Mouse (Mus musculus) hindbrain, embryonic 16.5 days (tissue): ENCODE data around the gene Tcf20. TPM values are rescaled to one million over a fixed set of nuclear protein-coding genes. Genes with fewer than 3 reads are reported as not detected.

Experiments used
- ATAC-seq: fragments of 200-750 bp; cut with Nextera tagmentation; 2 replicates; pipeline ENCODE4 v1.8.0; 2017; ENCODE audit warnings: moderate TSS enrichment, moderate library complexity
- H3K27ac ChIP-seq: fragments of 300-500 bp; sonication (generic); 2 replicates; pipeline ENCODE4 v1.5.1; 2014; ENCODE audit warnings: low read depth, mild to moderate bottlenecking, control low read depth, low read length, moderate library complexity
- H3K27me3 ChIP-seq: fragments of 300-500 bp; sonication (generic); replicated peaks from 2 replicates; pipeline ENCODE4 v1.6.1; 2014; ENCODE audit warnings: low read length; ENCODE audit not compliant: control insufficient read depth, insufficient read depth
- H3K36me3 ChIP-seq: fragments of 300-500 bp; sonication (generic); 2 replicates; pipeline ENCODE4 v1.6.1; 2014; ENCODE audit warnings: mild to moderate bottlenecking, low read length, moderate library complexity, mixed read lengths; ENCODE audit not compliant: control insufficient read depth, insufficient read depth
- H3K4me1 ChIP-seq: fragments of 300-500 bp; sonication (generic); 2 replicates; pipeline ENCODE4 v1.6.1; 2014; ENCODE audit warnings: low read depth, low read length; ENCODE audit not compliant: control insufficient read depth, insufficient read depth
- H3K4me2 ChIP-seq: fragments of 300-500 bp; sonication (generic); 2 replicates; pipeline ENCODE4 v1.6.1; 2014; ENCODE audit warnings: mild to moderate bottlenecking, low read length, control low read depth, moderate library complexity
- H3K4me3 ChIP-seq: fragments of 300-500 bp; sonication (generic); 2 replicates; pipeline ENCODE4 v1.5.1; 2014; ENCODE audit warnings: mild to moderate bottlenecking, low read length, control low read depth, moderate library complexity
- H3K9ac ChIP-seq: fragments of 300-500 bp; sonication (generic); 2 replicates; pipeline ENCODE4 v1.6.1; 2014; ENCODE audit warnings: low read depth, mild to moderate bottlenecking, control low read depth, low read length, moderate library complexity
- H3K9me3 ChIP-seq: fragments of 300-500 bp; sonication (generic); 2 replicates; pipeline ENCODE4 v1.6.1; 2014; ENCODE audit warnings: mild to moderate bottlenecking, low read length, moderate library complexity; ENCODE audit not compliant: control insufficient read depth
- WGBS: fragments of 180-500 bp; shearing (Covaris S2); extraction: QIAGEN DNeasy Blood & Tissue Kit; methylation state at CpG from one replicate; pipeline ENCODE4 v1.1.7; 2014; 5-methylcytosine and 5-hydroxymethylcytosine counted together
- polyA plus RNA-seq: library from polyadenylated mRNA; unstranded; fragments of >200 nt; fragmentation: Nextera tagmentation; extraction: Ambion mirVana; gene quantifications from 2 replicates; pipeline ENCODE4 v1.2.1, GENCODE M21; 2015

Tcf20 gene
- polyA plus RNA-seq, 1 experiment from 2014 or later, result 9.3 TPM

DNA sequence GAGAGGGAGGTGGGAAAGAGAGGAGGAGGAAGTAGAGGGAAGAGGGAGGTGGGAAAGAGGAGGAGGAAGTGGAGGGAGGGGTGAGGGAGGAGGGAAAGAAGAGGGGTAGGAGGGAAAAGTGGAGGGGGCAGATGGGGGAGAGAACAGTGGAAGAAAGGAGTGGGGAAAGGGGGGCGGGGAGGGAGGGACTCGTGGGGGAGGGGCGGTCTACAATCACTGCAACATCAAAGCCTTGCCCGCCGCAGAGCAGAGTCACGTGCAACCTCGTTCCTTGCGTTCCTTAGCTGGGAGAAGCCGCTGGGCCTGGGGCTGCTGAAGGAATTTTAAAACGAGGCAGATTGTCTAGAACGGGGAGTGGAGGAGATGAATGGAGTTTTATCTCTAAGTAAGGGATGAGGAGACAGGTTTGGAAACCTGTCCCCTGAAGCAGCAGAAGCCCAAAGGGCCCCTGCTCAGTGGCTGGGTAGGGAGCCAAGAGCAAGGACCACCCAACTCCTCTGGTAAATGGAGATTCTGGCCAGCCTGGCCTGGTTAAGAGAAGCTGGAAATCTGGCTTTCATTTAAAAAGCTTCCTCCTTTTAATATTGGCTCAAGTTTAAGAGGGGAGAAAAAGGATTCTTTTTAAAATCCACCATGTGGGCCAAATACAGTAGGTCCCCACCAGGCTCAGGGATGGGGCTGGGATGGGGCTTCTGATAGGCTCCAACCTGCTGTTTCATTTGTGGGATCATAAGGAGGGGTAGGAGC lies 62.8 kb downstream of the Tcf20 start:
- Histone ChIP-seq H3K27me3 (no peaks in the 10 kb centered on the region), H3K4me3 (no peak overlapping the region), H3K9ac (peak overlapping the region; percentile 35; the same call in 1 of the 2 replicates), H3K4me1 (peaks cover 92% of the 10 kb centered on the region), H3K9me3 (no peaks in the 10 kb centered on the region), H3K36me3 (no peaks in the 10 kb centered on the region), H3K4me2 (0 out of 2 replicates have a peak overlapping the region, but pooled peaks have one; percentile 5), H3K27ac (peak overlapping the region; percentile 70)
- WGBS, result 1% methylated on average over 11 of the region's 11 CpGs
- no peak for ATAC-seq

DNA sequence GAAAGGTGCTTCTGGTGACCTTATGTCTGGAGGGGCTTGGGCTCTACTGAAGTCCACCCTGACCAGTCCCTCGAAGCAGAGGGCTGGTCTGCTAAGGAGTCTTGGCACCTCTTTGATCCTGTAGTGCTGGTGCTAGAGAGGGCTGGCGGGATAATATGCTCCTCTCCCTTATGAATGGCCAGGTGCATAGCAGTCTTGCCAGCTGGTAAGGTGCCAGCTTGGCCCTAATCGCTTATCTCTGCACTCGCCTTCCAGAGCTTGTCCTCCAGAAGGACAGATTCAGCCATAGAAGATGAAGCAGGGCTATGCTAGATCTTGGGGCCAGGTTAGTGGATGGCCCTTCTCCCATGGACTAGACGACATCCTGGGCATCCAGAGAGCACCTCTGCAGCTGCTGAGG lies 64.1 kb downstream of the Tcf20 start:
- Histone ChIP-seq H3K4me1 (peaks cover 81% of the 10 kb centered on the region), H3K4me2 (no peak overlapping the region), H3K36me3 (no peaks in the 10 kb centered on the region), H3K4me3 (no peak overlapping the region), H3K9ac (no peak overlapping the region), H3K9me3 (no peaks in the 10 kb centered on the region), H3K27me3 (0 out of 2 replicates have a peak, but pooled peaks cover 3% of the 10 kb centered on the region), H3K27ac (no peak overlapping the region; the same call in 1 of the 2 replicates)
- 42% methylated on average over 5 of the region's 5 CpGs for WGBS
- no peak for ATAC-seq

DNA sequence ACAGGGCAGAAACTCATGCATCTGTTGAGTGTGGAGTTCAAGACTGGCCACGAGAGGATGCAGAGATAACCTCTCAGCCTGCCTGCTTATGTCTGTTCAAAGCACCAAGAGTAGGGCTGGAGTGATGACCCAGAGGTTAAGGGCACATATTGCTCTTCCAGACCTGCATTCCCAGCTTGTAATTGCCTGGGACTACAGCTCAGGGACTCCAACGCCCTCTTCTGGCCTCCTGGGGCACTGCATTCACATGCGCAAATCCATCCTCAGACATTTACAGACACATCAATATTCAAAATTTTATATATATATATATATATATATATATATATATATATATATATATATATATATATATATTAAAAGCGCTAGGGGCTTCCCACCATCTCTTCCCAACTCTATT lies 64.9 kb downstream of the Tcf20 start:
- Histone ChIP-seq H3K9ac (no peak overlapping the region), H3K4me3 (no peak overlapping the region), H3K36me3 (no peaks in the 10 kb centered on the region), H3K9me3 (no peaks in the 10 kb centered on the region), H3K4me2 (no peak overlapping the region), H3K4me1 (peaks cover 81% of the 10 kb centered on the region), H3K27ac (peak overlapping the region; percentile 65), H3K27me3 (0 out of 2 replicates have a peak, but pooled peaks cover 3% of the 10 kb centered on the region)
- no peak for ATAC-seq
- 59% methylated on average over 4 of the region's 4 CpGs for WGBS

DNA sequence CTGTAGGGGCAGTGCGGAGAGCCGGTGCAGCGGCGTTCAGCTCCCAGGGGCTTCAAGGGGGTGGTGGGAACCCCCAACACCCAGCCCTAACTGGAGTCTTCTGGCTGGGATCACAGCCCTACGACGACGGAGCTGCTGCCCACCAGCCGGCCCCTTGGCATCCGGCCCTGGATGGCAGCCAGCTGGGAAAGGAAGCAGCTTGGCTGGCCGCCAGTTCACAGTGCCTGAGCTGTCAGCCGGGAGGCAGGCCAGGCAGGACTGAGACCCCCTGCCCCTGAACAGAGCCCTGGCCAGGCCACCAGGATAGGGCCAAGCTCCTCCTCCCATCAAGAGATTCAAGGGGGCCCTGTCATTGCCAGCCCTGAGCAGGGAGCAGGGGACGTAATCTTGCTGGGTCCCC lies 65.6 kb downstream of the Tcf20 start:
- Histone ChIP-seq H3K27me3 (0 out of 2 replicates have a peak, but pooled peaks cover 3% of the 10 kb centered on the region), H3K9me3 (no peaks in the 10 kb centered on the region), H3K4me3 (no peak overlapping the region), H3K4me2 (peak overlapping the region; percentile 27; the same call in 1 of the 2 replicates), H3K36me3 (no peaks in the 10 kb centered on the region), H3K4me1 (peaks cover 81% of the 10 kb centered on the region), H3K27ac (peak overlapping the region; percentile 65), H3K9ac (peak overlapping the region; percentile 28; the same call in 1 of the 2 replicates)
- ATAC-seq, result peak; percentile 84
- WGBS, result 20% methylated on average over 12 of the region's 12 CpGs

DNA sequence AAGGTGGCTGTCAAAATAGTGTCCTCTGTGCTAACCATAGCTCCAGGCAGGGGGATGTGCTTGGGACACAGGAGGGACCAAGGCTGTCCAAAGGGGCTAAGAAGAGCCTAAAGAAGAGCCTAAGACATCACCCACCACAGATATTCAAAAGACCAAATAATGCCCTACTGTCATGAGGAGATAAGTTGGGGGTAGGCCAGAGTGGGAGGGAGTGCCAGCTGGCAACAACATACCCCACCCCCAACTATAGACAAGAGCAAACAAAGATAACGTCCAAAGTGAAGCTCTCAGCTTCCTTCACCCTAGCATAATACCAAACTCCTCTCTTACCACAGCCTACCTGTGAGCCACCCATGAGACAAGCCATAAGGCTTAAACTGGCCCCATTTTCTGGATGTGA lies 66.1 kb downstream of the Tcf20 start:
- H3K9me3 ChIP-seq, result no peaks in the 10 kb centered on the region
- no peaks in the 10 kb centered on the region for H3K36me3 ChIP-seq
- peak overlapping the region; percentile 65 for H3K27ac ChIP-seq
- H3K4me2 ChIP-seq, result peak overlapping the region; percentile 27; the same call in 1 of the 2 replicates
- WGBS, result 50% methylated on average over 1 of the region's 1 CpGs
- H3K9ac ChIP-seq, result peak overlapping the region; percentile 23; the same call in 1 of the 2 replicates
- H3K4me3 ChIP-seq, result no peak overlapping the region
- ATAC-seq, result peak; percentile 2
- 0 out of 2 replicates have a peak, but pooled peaks cover 3% of the 10 kb centered on the region for H3K27me3 ChIP-seq
- peaks cover 80% of the 10 kb centered on the region for H3K4me1 ChIP-seq

DNA sequence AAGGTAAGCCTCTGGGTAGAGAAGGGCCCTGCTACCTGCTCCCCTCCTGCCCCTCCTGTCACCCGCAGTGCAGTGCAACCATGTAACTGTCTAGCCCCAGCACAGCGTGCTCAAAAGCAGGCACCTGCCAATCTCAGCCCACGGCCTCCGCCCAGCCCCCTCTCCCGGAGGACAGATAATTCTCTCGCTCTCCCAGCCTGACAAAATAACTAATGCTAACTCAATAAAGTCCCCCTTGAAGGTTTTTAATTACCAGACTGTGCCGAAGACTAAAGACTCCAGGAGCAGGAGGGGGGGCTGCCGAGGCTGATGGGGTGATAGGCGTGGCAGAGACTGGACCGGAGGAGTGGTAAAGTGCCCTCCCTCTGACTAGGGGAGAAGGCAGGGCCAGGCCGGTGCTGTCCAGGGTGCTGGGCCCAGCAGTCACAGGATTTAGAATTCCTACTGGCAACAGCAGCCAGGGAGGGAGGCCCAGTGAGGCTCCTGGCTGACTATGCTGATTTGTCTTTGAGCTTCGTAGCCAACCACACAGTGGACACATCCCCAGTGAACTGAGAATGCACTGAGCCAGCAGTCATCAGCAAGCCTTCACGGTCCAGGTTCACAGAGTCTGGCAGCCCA lies 66.7 kb downstream of the Tcf20 start:
- WGBS, result 2% methylated on average over 13 of the region's 13 CpGs
- peak overlapping the region; percentile 23; the same call in 1 of the 2 replicates for H3K9ac ChIP-seq
- no peaks in the 10 kb centered on the region for H3K36me3 ChIP-seq
- H3K9me3 ChIP-seq, result no peaks in the 10 kb centered on the region
- 0 out of 2 replicates have a peak, but pooled peaks cover 3% of the 10 kb centered on the region for H3K27me3 ChIP-seq
- peak; percentile 35 for ATAC-seq
- H3K4me3 ChIP-seq, result no peak overlapping the region
- peak overlapping the region; percentile 29 for H3K4me2 ChIP-seq
- H3K27ac ChIP-seq, result peak overlapping the region; percentile 65; the same call in 1 of the 2 replicates
- H3K4me1 ChIP-seq, result peaks cover 77% of the 10 kb centered on the region

DNA sequence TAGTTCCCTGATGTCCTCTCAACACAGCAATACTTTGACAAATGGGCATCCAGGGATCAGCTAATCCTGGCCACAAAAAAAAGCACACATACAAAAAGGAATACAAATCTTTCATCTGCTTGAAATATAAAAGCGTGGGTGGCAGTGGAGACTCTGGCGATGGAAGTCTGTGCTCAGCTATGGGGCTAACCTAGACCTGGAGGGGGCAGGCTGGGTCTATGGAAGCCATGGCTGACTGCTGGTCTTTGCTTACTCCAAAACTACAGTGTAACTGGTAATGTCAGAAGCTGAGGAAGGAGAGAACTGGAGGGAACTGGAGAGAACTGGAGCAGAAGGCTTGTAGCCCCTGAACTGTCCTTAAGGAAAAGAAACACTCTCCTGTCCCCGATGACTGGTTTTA lies 69.7 kb downstream of the Tcf20 start:
- Histone ChIP-seq H3K4me3 (no peak overlapping the region), H3K36me3 (no peaks in the 10 kb centered on the region), H3K27me3 (peaks cover 9% of the 10 kb centered on the region; the same call in 1 of the 2 replicates)

DNA sequence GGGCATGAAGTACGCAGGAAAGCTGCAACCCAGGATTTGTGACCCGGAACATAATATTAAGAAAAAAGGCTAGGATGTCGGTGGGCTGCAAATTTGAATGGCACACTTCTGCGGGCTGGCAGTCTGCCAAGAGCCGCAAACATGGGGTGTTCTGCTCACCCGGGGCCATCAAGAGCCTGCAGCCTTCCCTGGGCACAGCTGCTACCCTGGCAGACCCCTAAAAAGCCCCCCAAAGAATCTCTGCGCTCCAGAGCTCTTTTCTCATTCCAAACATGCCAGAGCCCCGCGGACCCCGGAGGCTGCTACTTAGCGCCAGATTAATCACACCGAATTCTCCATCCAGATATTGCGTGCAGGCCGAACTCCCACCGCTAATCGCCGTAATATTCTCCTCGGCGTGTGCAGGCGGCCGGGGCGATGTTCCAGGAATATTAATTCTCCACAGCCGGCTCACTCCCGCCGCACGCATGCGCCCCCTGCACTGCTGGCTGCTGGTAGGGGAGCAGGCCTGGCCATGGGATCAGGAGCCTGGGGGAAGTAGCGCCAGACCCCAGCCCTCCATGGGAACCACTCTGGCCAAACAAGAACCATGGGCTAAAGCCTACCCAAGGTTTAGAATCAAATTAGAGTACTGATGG lies 70.3 kb downstream of the Tcf20 start:
- Histone ChIP-seq H3K27ac (peak overlapping the region; percentile 78), H3K4me1 (peaks cover 52% of the 10 kb centered on the region), H3K36me3 (no peaks in the 10 kb centered on the region), H3K4me3 (peak overlapping the region; percentile 25), H3K27me3 (peaks cover 11% of the 10 kb centered on the region; the same call in 1 of the 2 replicates), H3K9ac (peak overlapping the region; percentile 41), H3K4me2 (peak overlapping the region; percentile 54), H3K9me3 (no peaks in the 10 kb centered on the region)
- 7% methylated on average over 28 of the region's 28 CpGs for WGBS
- peak; percentile 40 for ATAC-seq

More for the DNA sequence above, 69.7 kb downstream of the Tcf20 start:
- peak overlapping the region; percentile 78 for H3K27ac ChIP-seq
- no peak for ATAC-seq
- WGBS, result 48% methylated on average over 3 of the region's 3 CpGs
- H3K9me3 ChIP-seq, result no peaks in the 10 kb centered on the region
- no peak overlapping the region for H3K9ac ChIP-seq
- H3K4me2 ChIP-seq, result peak overlapping the region; percentile 54; the same call in 1 of the 2 replicates
- H3K4me1 ChIP-seq, result peaks cover 55% of the 10 kb centered on the region
